Comparison of ENCODE assay signal across 11 mouse cellular contexts in genomic region chr4:127232028-127232427, GRCm38 (mm10). TPM values are rescaled to one million over a fixed set of nuclear protein-coding genes. Genes with fewer than 3 reads are reported as not detected.
DNase-seq lines count a peak whose midpoint lies in the region; ATAC-seq and TF ChIP-seq lines count a peak whose summit lies in the region.
"Had no signal": no experiment of that assay in that cellular context is flagged by ENCODE, and none has a peak within 500 bp of the region (broad histone marks: within the 10 kb centered on the region; RNA-seq: fewer than 3 reads in every experiment).

No protein-coding gene starts in this region.

- peak overlapping the region; percentile 90 for H3K27ac ChIP-seq in forebrain, embryonic 13.5 days
- H3K27ac ChIP-seq in neural tube, embryonic 13.5 days (replicated peaks), result peak overlapping the region; percentile 94
- H3K27ac ChIP-seq in kidney, adult 2 months (ENCODE audit: insufficient read depth, low read depth, low read length), result no peak overlapping the region
- H3K27ac ChIP-seq: embryonic facial prominence, embryonic 13.5 days had no signal

- DNase-seq in layer of hippocampus, postnatal 10 days (ENCODE audit: low spot score in 2 of 2), result peak; percentile 72 to 78
- DNase-seq in kidney, adult 2 months, result no peak
- DNase-seq in urinary bladder, adult 2 months (ENCODE audit: low spot score), result no peak
- DNase-seq: kidney, postnatal 25 days had no signal

- peaks cover 51% of the 10 kb centered on the region for H3K4me1 ChIP-seq in forebrain, embryonic 13.5 days
- H3K4me1 ChIP-seq in neural tube, embryonic 13.5 days (replicated peaks), result peaks cover 55% of the 10 kb centered on the region
- H3K4me1 ChIP-seq in kidney, adult 2 months (ENCODE audit: control insufficient read depth, insufficient read depth, low read length), result no peaks in the 10 kb centered on the region

- 0 out of 2 replicates have a peak overlapping the region, but pooled peaks have one; percentile 5 for H3K9ac ChIP-seq in forebrain, embryonic 13.5 days
- peak overlapping the region; percentile 14; the same call in 1 of the 2 replicates for H3K9ac ChIP-seq in neural tube, embryonic 13.5 days
- H3K9ac ChIP-seq: embryonic facial prominence, embryonic 13.5 days had no signal

- no peak overlapping the region for H3K4me3 ChIP-seq in forebrain, embryonic 13.5 days
- H3K4me3 ChIP-seq in neural tube, embryonic 13.5 days, result no peak overlapping the region
- H3K4me3 ChIP-seq in kidney, adult 2 months (ENCODE audit: insufficient read depth, low read depth, low read length), result no peak overlapping the region
- H3K4me3 ChIP-seq: embryonic facial prominence, embryonic 13.5 days had no signal

- H3K4me2 ChIP-seq in forebrain, embryonic 13.5 days, result peak overlapping the region; percentile 41
- peak overlapping the region; percentile 38 for H3K4me2 ChIP-seq in neural tube, embryonic 13.5 days
- H3K4me2 ChIP-seq: embryonic facial prominence, embryonic 13.5 days had no signal

- H3K36me3 ChIP-seq in forebrain, embryonic 13.5 days (ENCODE audit: poor library complexity, severe bottlenecking), result no peaks in the 10 kb centered on the region
- H3K36me3 ChIP-seq in neural tube, embryonic 13.5 days, result 0 out of 2 replicates have a peak, but pooled peaks cover 4% of the 10 kb centered on the region
- no peaks in the 10 kb centered on the region for H3K36me3 ChIP-seq in kidney, adult 2 months (ENCODE audit: control insufficient read depth, insufficient read depth, low read length)
- H3K36me3 ChIP-seq: embryonic facial prominence, embryonic 13.5 days; G1E had no signal

- peak; percentile 68; the same call in 1 of the 2 replicates for ATAC-seq in cerebellum, adult (ENCODE audit: insufficient number of reproducible peaks, low FRiP score, low TSS enrichment)
- peak; percentile 77 for ATAC-seq in forebrain, embryonic 13.5 days
- peak; percentile 75 for ATAC-seq in neural tube, embryonic 13.5 days (ENCODE audit: low read depth)
- ATAC-seq in monocyte, adult 5-6 weeks (replicated peaks; ENCODE audit: insufficient number of reproducible peaks, low FRiP score, low TSS enrichment, poor library complexity, severe bottlenecking), result no peak
- ATAC-seq in megakaryocyte progenitor cell, adult 5-6 weeks (replicated peaks; ENCODE audit: poor library complexity), result no peak

- H3K9me3 ChIP-seq in forebrain, embryonic 13.5 days (replicated peaks), result no peaks in the 10 kb centered on the region
- no peaks in the 10 kb centered on the region for H3K9me3 ChIP-seq in neural tube, embryonic 13.5 days
- H3K9me3 ChIP-seq: embryonic facial prominence, embryonic 13.5 days had no signal

- TF ChIP-seq CTCF in kidney, adult 2 months (conservative IDR thresholded peaks at IDR 0.05; ENCODE audit: insufficient read depth, insufficient read length, low read depth, low read length), result no peak

- TF ChIP-seq POLR2A in kidney, adult 2 months (IDR thresholded peaks at IDR 0.05; ENCODE audit: low read depth, low read length), result no peak

- H3K27me3 ChIP-seq in forebrain, embryonic 13.5 days, result peaks cover 5% of the 10 kb centered on the region; the same call in 1 of the 2 replicates
- peaks cover 3% of the 10 kb centered on the region; the same call in 1 of the 2 replicates for H3K27me3 ChIP-seq in neural tube, embryonic 13.5 days
- peaks cover 3% of the 10 kb centered on the region; the same call in 1 of the 2 replicates for H3K27me3 ChIP-seq in kidney, adult 2 months (replicated peaks; ENCODE audit: control insufficient read depth, insufficient read depth, low read length)

- whole genome bisulfite sequencing in forebrain, embryonic 13.5 days, result 12% methylated on average over 6 of the region's 6 CpGs
- 9% methylated on average over 6 of the region's 6 CpGs for WGBS in neural tube, embryonic 13.5 days
- 51% methylated on average over 6 of the region's 6 CpGs for WGBS in kidney, adult 2 months

RNA-seq across cellular contexts. Expression of gene Smim12, which starts 11.6 kb away (rescaled TPM):
- 50.4 and 51.3 TPM in 2 replicates for polyA plus RNA-seq in forebrain, embryonic 13.5 days (2015; fragmentation: Nextera tagmentation; extraction: Ambion mirVana)
- 10 to 100 TPM; 41.1 to 45.5 TPM for total RNA-seq in layer of hippocampus, postnatal 10 days (2021)
- polyA plus RNA-seq in neural tube, embryonic 13.5 days (2015; fragmentation: Nextera tagmentation; extraction: Ambion mirVana), result 57.9 and 60.3 TPM in 2 replicates
- polyA plus RNA-seq in kidney, adult 2 months (2012; rRNA removed), result 48.8 and 49.9 TPM in 2 replicates
- total RNA-seq in monocyte, adult 5-6 weeks (2017), result 32.2 to 42.3 TPM (median 32.9 TPM) in 3 replicates
- polyA plus RNA-seq in urinary bladder, adult 2 months (2012; rRNA removed), result 49.8 and 54.0 TPM in 2 replicates
- 31.6 and 33.8 TPM in 2 replicates for total RNA-seq in megakaryocyte progenitor cell, adult 5-6 weeks (2015)
- 40.4 and 49.1 TPM in 2 replicates for total RNA-seq in megakaryocyte progenitor cell, adult 5-6 weeks (2017)

Comparison
In these comparisons a context has a peak if more than half of its experiments do, and no peak if none do; other contexts are left out.
1. ATAC-seq: peak in cerebellum, adult (single experiment), forebrain, embryonic 13.5 days (single experiment) and neural tube, embryonic 13.5 days (single experiment); none in monocyte, adult 5-6 weeks (single experiment) and megakaryocyte progenitor cell, adult 5-6 weeks (single experiment).
2. DNase-seq: peak in layer of hippocampus, postnatal 10 days (2 of 2); none in kidney, adult 2 months (single experiment) and urinary bladder, adult 2 months (single experiment).